Comparison of ENCODE assay signal across 22 mouse cellular contexts in the genomic region with DNA sequence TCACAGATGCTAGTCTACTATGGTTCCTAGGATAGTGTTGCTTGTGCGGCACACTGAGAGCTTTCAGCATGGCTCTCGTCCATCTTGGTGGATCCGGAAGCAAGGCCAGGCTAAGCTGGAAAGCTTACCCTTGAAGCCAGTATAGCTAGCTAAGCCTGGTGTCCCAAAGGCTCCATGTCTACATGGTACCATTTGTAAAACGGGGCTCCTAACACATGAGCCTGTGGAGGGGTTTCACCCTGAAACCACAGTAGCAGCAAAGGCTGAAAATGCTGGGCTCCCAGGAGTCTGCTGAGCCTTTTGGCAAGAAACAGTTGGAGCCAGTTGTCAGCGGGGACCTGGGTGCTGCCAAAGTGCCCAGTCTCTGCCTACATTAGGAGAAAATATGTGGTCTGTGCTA.
DNase-seq lines count a peak whose midpoint lies in the region; TF ChIP-seq lines count a peak whose summit lies in the region.
"Had no signal": no experiment of that assay in that cellular context is flagged by ENCODE, and none has a peak within 500 bp of the region (broad histone marks: within the 10 kb centered on the region; RNA-seq: fewer than 3 reads in every experiment).

No protein-coding gene starts in this region.

- TF ChIP-seq CTCF in gastrocnemius, adult 2 months (IDR thresholded peaks at IDR 0.05) = no peak

- no peaks in the 10 kb centered on the region for H3K9me3 ChIP-seq in heart, embryonic 10.5 days
- H3K9me3 ChIP-seq: embryonic facial prominence, embryonic 13.5 days; embryonic facial prominence, embryonic 15.5 days; forebrain, embryonic 10.5 days; forebrain, embryonic 13.5 days; forebrain, embryonic 15.5 days had no signal

- no peaks in the 10 kb centered on the region for H3K27me3 ChIP-seq in heart, embryonic 10.5 days (ENCODE audit: insufficient read depth, poor library complexity, severe bottlenecking)
- H3K27me3 ChIP-seq: embryonic facial prominence, embryonic 13.5 days; embryonic facial prominence, embryonic 15.5 days; forebrain, embryonic 13.5 days; forebrain, embryonic 15.5 days had no signal

- no peak for DNase-seq in gastrocnemius, adult 2 months
- DNase-seq in gastrocnemius, postnatal 10 days = no peak
- peak; percentile 69 for DNase-seq in heart, embryonic 10.5 days (ENCODE audit: low spot score)
- DNase-seq in heart, adult 18-20 months = no peak
- peak; percentile 14 for DNase-seq in urinary bladder, adult 2 months (ENCODE audit: low spot score)
- no peak for DNase-seq in urinary bladder, postnatal 14 days (ENCODE audit: low spot score)
- DNase-seq: adrenal gland, adult 2 months; adrenal gland, postnatal 10 days; adrenal gland, postnatal 25 days; cerebellum, adult 11 months; cerebellum, adult 18-20 months; cerebellum, adult 8-10 months; cerebellum, adult 9-11 months; cerebellum, postnatal 14 days; cerebellum, postnatal 36 days; embryo, embryonic 11 days had no signal

- intact Hi-C loops in gastrocnemius, adult 2 months (cut with DNase I) = loop anchor here (5.0 kb wide), 1 partner anchor 46 kb away; no protein-coding TSS in a partner anchor

- H3K4me1 ChIP-seq in heart, embryonic 10.5 days = no peaks in the 10 kb centered on the region
- H3K4me1 ChIP-seq: embryonic facial prominence, embryonic 13.5 days; embryonic facial prominence, embryonic 15.5 days; forebrain, embryonic 10.5 days; forebrain, embryonic 13.5 days; forebrain, embryonic 15.5 days had no signal

- 90% methylated on average over 5 of the region's 5 CpGs for WGBS in heart, embryonic 10.5 days

- H3K4me3 ChIP-seq in gastrocnemius, adult 2 months = no peak overlapping the region
- no peak overlapping the region for H3K4me3 ChIP-seq in heart, embryonic 10.5 days
- H3K4me3 ChIP-seq: embryonic facial prominence, embryonic 13.5 days; embryonic facial prominence, embryonic 15.5 days; erythroblast, embryonic 14.5 days; forebrain, embryonic 10.5 days; forebrain, embryonic 13.5 days; forebrain, embryonic 15.5 days had no signal

- H3K36me3 ChIP-seq in heart, embryonic 10.5 days = no peaks in the 10 kb centered on the region
- H3K36me3 ChIP-seq: forebrain, embryonic 15.5 days had no signal

- H3K27ac ChIP-seq in gastrocnemius, adult 2 months = peak overlapping the region; percentile 83
- H3K27ac ChIP-seq in heart, embryonic 10.5 days = no peak overlapping the region
- H3K27ac ChIP-seq: embryonic facial prominence, embryonic 13.5 days; embryonic facial prominence, embryonic 15.5 days; forebrain, embryonic 10.5 days; forebrain, embryonic 13.5 days; forebrain, embryonic 15.5 days had no signal

Comparison
In these comparisons a context has a peak if more than half of its experiments do, and no peak if none do; other contexts are left out.
1. DNase-seq: peak in heart, embryonic 10.5 days (single experiment) and urinary bladder, adult 2 months (single experiment); none in gastrocnemius, adult 2 months (single experiment), gastrocnemius, postnatal 10 days (single experiment), heart, adult 18-20 months (0 of 2) and urinary bladder, postnatal 14 days (single experiment).